Mouse (Mus musculus) kidney, embryonic 16.5 days (tissue): ENCODE measurements around the gene Gm13691. TPM values are rescaled to one million over a fixed set of nuclear protein-coding genes. Genes with fewer than 3 reads are reported as not detected.
"Not testable (repeated sequence)": the region's sequence is repeated elsewhere in the genome, so short reads cannot be mapped to it uniquely, and the experiment has no call there.

Experiments used
- ATAC-seq: fragments of 200-750 bp; cut with Nextera tagmentation; 2 replicates; pipeline ENCODE4 v1.8.0; 2017; ENCODE audit warnings: moderate TSS enrichment; ENCODE audit not compliant: low FRiP score, low TSS enrichment
- H3K27ac ChIP-seq: fragments of 300-500 bp; sonication (generic); 2 replicates; pipeline ENCODE4 v1.5.1; 2014; ENCODE audit warnings: low read length
- H3K27me3 ChIP-seq: fragments of 300-500 bp; sonication (generic); 2 replicates; pipeline ENCODE4 v1.6.1; 2014; ENCODE audit warnings: low read length, control low read depth, mixed read lengths; ENCODE audit not compliant: insufficient read depth
- H3K36me3 ChIP-seq: fragments of 300-500 bp; sonication (generic); 2 replicates; pipeline ENCODE4 v1.6.1; 2014; ENCODE audit warnings: low read length, control low read depth, mixed read lengths; ENCODE audit not compliant: insufficient read depth
- H3K4me1 ChIP-seq: fragments of 300-500 bp; sonication (generic); 2 replicates; pipeline ENCODE4 v1.6.1; 2014; ENCODE audit warnings: low read length, control low read depth, mixed read lengths; ENCODE audit not compliant: insufficient read depth
- H3K4me2 ChIP-seq: fragments of 300-500 bp; sonication (generic); replicated peaks from 2 replicates; pipeline ENCODE4 v1.6.1; 2014; ENCODE audit warnings: low read depth, low read length
- H3K4me3 ChIP-seq: fragments of 300-500 bp; sonication (generic); 2 replicates; pipeline ENCODE4 v1.5.1; 2014; ENCODE audit warnings: mild to moderate bottlenecking, low read length
- H3K9ac ChIP-seq: fragments of 300-500 bp; sonication (generic); replicated peaks from 2 replicates; pipeline ENCODE4 v1.6.1; 2014; ENCODE audit warnings: low read length
- H3K9me3 ChIP-seq: fragments of 300-500 bp; sonication (generic); 2 replicates; pipeline ENCODE4 v1.6.1; 2016; ENCODE audit warnings: low read length, control low read depth
- WGBS: fragments of 180-500 bp; shearing (Covaris S2); extraction: QIAGEN DNeasy Blood & Tissue Kit; methylation state at CpG from one replicate; pipeline ENCODE4 v1.1.7; 2014; 5-methylcytosine and 5-hydroxymethylcytosine counted together
- polyA plus RNA-seq: library from polyadenylated mRNA; unstranded; fragments of >200 nt; fragmentation: Nextera tagmentation; extraction: Ambion mirVana; gene quantifications from 2 replicates; pipeline ENCODE4 v1.2.1, GENCODE M21; 2015

The Gm13691 gene
- not detected in 2 replicates for polyA plus RNA-seq

DNA sequence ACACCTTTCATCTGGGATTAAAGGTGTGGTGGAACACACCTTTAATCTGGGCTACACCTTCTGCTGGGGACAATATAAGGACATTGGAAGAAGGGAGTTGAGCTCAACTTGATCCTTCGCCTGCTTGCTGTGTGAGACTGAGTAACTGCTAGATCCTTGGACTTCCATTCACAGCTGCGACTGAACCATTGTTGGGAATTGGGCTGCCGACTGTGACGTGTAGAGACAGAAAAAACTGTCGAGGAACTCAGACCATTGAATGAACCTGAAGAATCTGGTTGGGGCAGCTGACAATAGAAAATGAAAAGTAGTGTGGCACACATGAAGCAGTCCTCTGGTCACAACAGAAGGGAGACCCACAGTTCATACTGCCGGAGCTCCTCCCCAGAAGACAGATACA is at the start of gene Gm13691:
Gene Gm13691 (plus strand): TSS at position 301 of the 400 bp plus-strand sequence.
- H3K27ac ChIP-seq, H3K4me3 ChIP-seq, ATAC-seq, H3K36me3 ChIP-seq, H3K4me1 ChIP-seq, H3K4me2 ChIP-seq, H3K9ac ChIP-seq, H3K27me3 ChIP-seq, H3K9me3 ChIP-seq: not testable (repeated sequence)
- WGBS: no CpG with 5 or more reads among the region's 6 CpGs

GRCm38 (mm10) chr2:83940931-83941361 is 49.4 kb upstream of the Gm13691 start, which contains the start of gene Zswim2:
Gene Zswim2 (minus strand): TSS chr2:83941228.
- H3K27ac ChIP-seq: no peak within 1 kb of the TSS
- under 1% methylated on average over 20 of the region's 20 CpGs for WGBS
- peak; percentile 83; the same call in 1 of the 2 replicates for ATAC-seq
- no peak within 1 kb of the TSS for H3K9ac ChIP-seq
- H3K36me3 ChIP-seq: no peaks in the 10 kb centered on the region
- no peaks in the 10 kb centered on the region for H3K4me1 ChIP-seq
- no peaks in the 10 kb centered on the region for H3K27me3 ChIP-seq
- peak within 1 kb of the TSS; percentile 26 for H3K4me3 ChIP-seq
- H3K9me3 ChIP-seq: no peaks in the 10 kb centered on the region
- peak within 1 kb of the TSS; percentile 51 for H3K4me2 ChIP-seq

GRCm38 (mm10) chr2:83941378-83941777 is 49.0 kb upstream of the Gm13691 start:
- no peaks in the 10 kb centered on the region for H3K9me3 ChIP-seq
- no peak overlapping the region for H3K9ac ChIP-seq
- no peak for ATAC-seq
- no peaks in the 10 kb centered on the region for H3K36me3 ChIP-seq
- peak overlapping the region; percentile 26; the same call in 1 of the 2 replicates for H3K4me3 ChIP-seq
- H3K27ac ChIP-seq: no peak overlapping the region
- peak overlapping the region; percentile 51 for H3K4me2 ChIP-seq
- H3K4me1 ChIP-seq: no peaks in the 10 kb centered on the region
- H3K27me3 ChIP-seq: no peaks in the 10 kb centered on the region
- 36% methylated on average over 3 of the region's 3 CpGs for WGBS

DNA sequence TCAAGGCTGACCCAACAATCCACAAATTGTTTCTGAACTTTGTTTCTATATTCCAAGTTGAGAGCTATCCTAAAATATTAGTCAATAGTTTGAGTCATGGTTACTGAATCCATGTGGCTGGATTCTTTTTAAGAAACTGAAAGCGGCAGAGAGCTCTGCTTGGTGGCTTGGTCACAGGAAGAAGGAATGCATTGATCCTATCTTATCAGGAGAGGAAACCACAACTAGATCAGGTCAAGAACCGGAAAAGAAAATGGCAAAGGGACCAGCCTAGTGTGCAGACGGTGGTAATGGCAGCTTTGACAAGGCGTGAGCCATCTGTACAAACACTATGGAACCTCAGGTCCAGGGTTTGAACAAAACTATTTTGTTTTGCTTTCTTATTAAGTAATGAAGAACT is 48.6 kb upstream of the Gm13691 start:
- 70% methylated on average over 4 of the region's 4 CpGs for WGBS
- Histone ChIP-seq H3K4me1 (no peaks in the 10 kb centered on the region), H3K9me3 (no peaks in the 10 kb centered on the region), H3K4me2 (no peak overlapping the region), H3K36me3 (no peaks in the 10 kb centered on the region), H3K9ac (no peak overlapping the region), H3K4me3 (no peak overlapping the region), H3K27ac (no peak overlapping the region), H3K27me3 (no peaks in the 10 kb centered on the region)
- ATAC-seq: no peak

DNA sequence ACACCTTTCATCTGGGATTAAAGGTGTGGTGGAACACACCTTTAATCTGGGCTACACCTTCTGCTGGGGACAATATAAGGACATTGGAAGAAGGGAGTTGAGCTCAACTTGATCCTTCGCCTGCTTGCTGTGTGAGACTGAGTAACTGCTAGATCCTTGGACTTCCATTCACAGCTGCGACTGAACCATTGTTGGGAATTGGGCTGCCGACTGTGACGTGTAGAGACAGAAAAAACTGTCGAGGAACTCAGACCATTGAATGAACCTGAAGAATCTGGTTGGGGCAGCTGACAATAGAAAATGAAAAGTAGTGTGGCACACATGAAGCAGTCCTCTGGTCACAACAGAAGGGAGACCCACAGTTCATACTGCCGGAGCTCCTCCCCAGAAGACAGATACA is 35.0 kb upstream of the Gm13691 start, which contains the start of gene Gm13698:
Gene Gm13698 (plus strand): TSS at position 301 of the 400 bp plus-strand sequence.
- ATAC-seq, H3K4me2 ChIP-seq, H3K4me3 ChIP-seq, H3K9ac ChIP-seq, H3K36me3 ChIP-seq, H3K27me3 ChIP-seq, H3K9me3 ChIP-seq, H3K4me1 ChIP-seq, H3K27ac ChIP-seq: not testable (repeated sequence)
- no CpG with 5 or more reads among the region's 6 CpGs for WGBS

DNA sequence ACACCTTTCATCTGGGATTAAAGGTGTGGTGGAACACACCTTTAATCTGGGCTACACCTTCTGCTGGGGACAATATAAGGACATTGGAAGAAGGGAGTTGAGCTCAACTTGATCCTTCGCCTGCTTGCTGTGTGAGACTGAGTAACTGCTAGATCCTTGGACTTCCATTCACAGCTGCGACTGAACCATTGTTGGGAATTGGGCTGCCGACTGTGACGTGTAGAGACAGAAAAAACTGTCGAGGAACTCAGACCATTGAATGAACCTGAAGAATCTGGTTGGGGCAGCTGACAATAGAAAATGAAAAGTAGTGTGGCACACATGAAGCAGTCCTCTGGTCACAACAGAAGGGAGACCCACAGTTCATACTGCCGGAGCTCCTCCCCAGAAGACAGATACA is 29.1 kb upstream of the Gm13691 start, which contains the start of gene Gm13693:
Gene Gm13693 (plus strand): TSS at position 301 of the 400 bp plus-strand sequence.
- not testable (repeated sequence) for H3K27me3 ChIP-seq, H3K4me1 ChIP-seq, H3K27ac ChIP-seq, H3K36me3 ChIP-seq, H3K4me2 ChIP-seq, H3K9me3 ChIP-seq, H3K9ac ChIP-seq, H3K4me3 ChIP-seq, ATAC-seq
- no CpG with 5 or more reads among the region's 6 CpGs for WGBS

- H3K9me3 ChIP-seq, H3K36me3 ChIP-seq, H3K4me2 ChIP-seq, ATAC-seq, H3K27me3 ChIP-seq, H3K27ac ChIP-seq, H3K4me1 ChIP-seq, H3K4me3 ChIP-seq, H3K9ac ChIP-seq: not testable (repeated sequence)
- WGBS: no CpG with 5 or more reads among the region's 6 CpGs
These were observed 23.3 kb upstream of the Gm13691 start, which contains the start of gene Gm13695 for GRCm38 (mm10) chr2:83967013-83967412. Gene Gm13695 (plus strand): TSS chr2:83967313.

DNA sequence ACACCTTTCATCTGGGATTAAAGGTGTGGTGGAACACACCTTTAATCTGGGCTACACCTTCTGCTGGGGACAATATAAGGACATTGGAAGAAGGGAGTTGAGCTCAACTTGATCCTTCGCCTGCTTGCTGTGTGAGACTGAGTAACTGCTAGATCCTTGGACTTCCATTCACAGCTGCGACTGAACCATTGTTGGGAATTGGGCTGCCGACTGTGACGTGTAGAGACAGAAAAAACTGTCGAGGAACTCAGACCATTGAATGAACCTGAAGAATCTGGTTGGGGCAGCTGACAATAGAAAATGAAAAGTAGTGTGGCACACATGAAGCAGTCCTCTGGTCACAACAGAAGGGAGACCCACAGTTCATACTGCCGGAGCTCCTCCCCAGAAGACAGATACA is 17.5 kb upstream of the Gm13691 start, which contains the start of gene Gm13696:
Gene Gm13696 (plus strand): TSS at position 301 of the 400 bp plus-strand sequence.
- H3K4me2 ChIP-seq, H3K4me3 ChIP-seq, H3K9ac ChIP-seq, H3K4me1 ChIP-seq, H3K36me3 ChIP-seq, H3K27ac ChIP-seq, H3K9me3 ChIP-seq, ATAC-seq, H3K27me3 ChIP-seq: not testable (repeated sequence)
- WGBS: no CpG with 5 or more reads among the region's 6 CpGs

DNA sequence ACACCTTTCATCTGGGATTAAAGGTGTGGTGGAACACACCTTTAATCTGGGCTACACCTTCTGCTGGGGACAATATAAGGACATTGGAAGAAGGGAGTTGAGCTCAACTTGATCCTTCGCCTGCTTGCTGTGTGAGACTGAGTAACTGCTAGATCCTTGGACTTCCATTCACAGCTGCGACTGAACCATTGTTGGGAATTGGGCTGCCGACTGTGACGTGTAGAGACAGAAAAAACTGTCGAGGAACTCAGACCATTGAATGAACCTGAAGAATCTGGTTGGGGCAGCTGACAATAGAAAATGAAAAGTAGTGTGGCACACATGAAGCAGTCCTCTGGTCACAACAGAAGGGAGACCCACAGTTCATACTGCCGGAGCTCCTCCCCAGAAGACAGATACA is 11.7 kb upstream of the Gm13691 start, which contains the start of gene Gm13694:
Gene Gm13694 (plus strand): TSS at position 301 of the 400 bp plus-strand sequence.
- not testable (repeated sequence) for H3K27ac ChIP-seq, H3K4me3 ChIP-seq, H3K4me1 ChIP-seq, H3K36me3 ChIP-seq, H3K9me3 ChIP-seq, H3K4me2 ChIP-seq, H3K27me3 ChIP-seq, ATAC-seq, H3K9ac ChIP-seq
- no CpG with 5 or more reads among the region's 6 CpGs for WGBS

GRCm38 (mm10) chr2:83984443-83984842 is 5.9 kb upstream of the Gm13691 start, which contains the start of gene Gm13697:
Gene Gm13697 (plus strand): TSS chr2:83984743.
- not testable (repeated sequence) for H3K4me2 ChIP-seq, H3K27ac ChIP-seq, H3K9me3 ChIP-seq, H3K36me3 ChIP-seq, ATAC-seq, H3K4me3 ChIP-seq, H3K4me1 ChIP-seq, H3K9ac ChIP-seq, H3K27me3 ChIP-seq
- WGBS: no CpG with 5 or more reads among the region's 6 CpGs
